Mouse (Mus musculus) E14TG2a.4 (cell line): ENCODE data around the gene Tent5b.
A peak's percentile ranks its signal among the peaks of the same experiment; 100 is the strongest.

Source experiments
- H3K27me3 ChIP-seq: 2 replicates; pipeline ENCODE4 v1.6.1; 2014; ENCODE audit warnings: low read length, control low read depth; ENCODE audit not compliant: insufficient read depth
- H3K36me3 ChIP-seq: 2 replicates; pipeline ENCODE4 v1.6.1; 2014; ENCODE audit warnings: low read length, control low read depth; ENCODE audit not compliant: insufficient read depth
- H3K4me1 ChIP-seq: replicated peaks from 2 replicates; pipeline ENCODE4 v1.6.1; 2014; ENCODE audit warnings: low read depth, low read length, control low read depth
- H3K4me3 ChIP-seq: replicated peaks from 2 replicates; pipeline ENCODE4 v1.5.1; 2014; ENCODE audit warnings: mild to moderate bottlenecking, low read length
- H3K9me3 ChIP-seq: 2 replicates; pipeline ENCODE4 v1.6.1; 2014; ENCODE audit warnings: low read length, control low read depth
- CTCF ChIP-seq: conservative IDR thresholded peaks from 2 replicates; pipeline ENCODE4 v1.5.1; 2014; ENCODE audit warnings: low read length
- NANOG ChIP-seq: IDR thresholded peaks from 2 replicates; pipeline ENCODE4 v1.6.1; 2014; ENCODE audit warnings: borderline replicate concordance, low read length, mixed read lengths
- POU5F1 ChIP-seq: IDR thresholded peaks from 2 replicates; pipeline ENCODE4 v1.6.1; 2014; ENCODE audit warnings: low read length, borderline replicate concordance

Tent5b gene

GRCm38 (mm10) chr4:133481488-133481887 is 1.6 kb downstream of the Tent5b start:
- H3K4me1 ChIP-seq: peaks cover 60% of the 10 kb centered on the region
- H3K27me3 ChIP-seq: peaks cover 49% of the 10 kb centered on the region
- TF ChIP-seq CTCF (no peak), POU5F1 (no peak), NANOG (no peak)
- no peaks in the 10 kb centered on the region for H3K9me3 ChIP-seq
- no peaks in the 10 kb centered on the region for H3K36me3 ChIP-seq
- no peak overlapping the region for H3K4me3 ChIP-seq

- no peak for TF ChIP-seq CTCF
- Histone ChIP-seq H3K4me1 (peaks cover 70% of the 10 kb centered on the region), H3K9me3 (no peaks in the 10 kb centered on the region), H3K4me3 (peak overlapping the region; percentile 35; the same call in 1 of the 2 replicates), H3K36me3 (peaks cover 6% of the 10 kb centered on the region), H3K27me3 (peaks cover 59% of the 10 kb centered on the region)
Measured at GRCm38 (mm10) chr4:133482479-133482878, 2.5 kb downstream of the Tent5b start.

GRCm38 (mm10) chr4:133484266-133485025 is 4.5 kb downstream of the Tent5b start:
- H3K4me1 ChIP-seq: peaks cover 89% of the 10 kb centered on the region
- no peaks in the 10 kb centered on the region for H3K9me3 ChIP-seq
- peak overlapping the region; percentile 57 for H3K4me3 ChIP-seq
- H3K27me3 ChIP-seq: peaks cover 59% of the 10 kb centered on the region
- TF ChIP-seq CTCF: no peak
- no peak for TF ChIP-seq NANOG
- no peak for TF ChIP-seq POU5F1
- peaks cover 10% of the 10 kb centered on the region for H3K36me3 ChIP-seq

DNA sequence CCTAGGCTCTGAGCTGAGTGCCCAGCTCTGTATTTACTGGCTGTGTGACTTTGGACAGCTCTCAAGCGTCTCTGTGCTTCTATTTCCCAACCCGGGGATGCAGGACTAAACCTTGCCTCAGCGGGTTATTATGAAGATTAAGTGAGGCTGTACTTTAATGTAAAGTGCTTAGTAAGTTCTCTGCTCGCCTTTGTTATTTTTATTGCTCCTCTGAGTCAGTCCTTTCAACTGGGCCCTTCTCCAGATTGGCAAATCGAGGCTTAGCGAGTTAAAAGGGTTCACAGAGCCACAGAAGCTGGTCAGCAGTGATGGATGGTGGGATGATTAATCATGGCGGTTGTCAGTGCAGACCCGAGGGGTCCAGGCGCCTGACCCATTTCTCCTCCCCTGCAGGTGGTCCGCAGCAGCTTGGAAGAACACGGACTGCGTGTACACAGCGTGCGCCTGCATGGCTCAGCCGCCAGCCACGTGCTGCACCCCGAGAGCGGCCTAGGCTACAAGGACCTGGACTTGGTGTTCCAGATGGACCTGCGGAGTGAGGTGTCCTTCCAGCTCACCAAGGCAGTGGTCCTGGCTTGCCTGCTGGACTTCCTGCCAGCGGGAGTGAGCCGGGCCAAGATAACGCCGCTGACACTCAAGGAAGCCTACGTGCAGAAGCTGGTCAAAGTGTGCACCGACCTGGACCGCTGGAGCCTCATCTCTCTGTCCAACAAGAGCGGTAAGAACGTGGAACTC is 5.9 kb downstream of the Tent5b start:
- H3K9me3 ChIP-seq: no peaks in the 10 kb centered on the region
- H3K36me3 ChIP-seq: peaks cover 10% of the 10 kb centered on the region
- TF ChIP-seq POU5F1 (no peak), NANOG (peak; percentile 66; the same call in 1 of the 2 replicates), CTCF (no peak)
- H3K27me3 ChIP-seq: peaks cover 55% of the 10 kb centered on the region
- H3K4me3 ChIP-seq: peak overlapping the region; percentile 64
- peaks cover 89% of the 10 kb centered on the region for H3K4me1 ChIP-seq

DNA sequence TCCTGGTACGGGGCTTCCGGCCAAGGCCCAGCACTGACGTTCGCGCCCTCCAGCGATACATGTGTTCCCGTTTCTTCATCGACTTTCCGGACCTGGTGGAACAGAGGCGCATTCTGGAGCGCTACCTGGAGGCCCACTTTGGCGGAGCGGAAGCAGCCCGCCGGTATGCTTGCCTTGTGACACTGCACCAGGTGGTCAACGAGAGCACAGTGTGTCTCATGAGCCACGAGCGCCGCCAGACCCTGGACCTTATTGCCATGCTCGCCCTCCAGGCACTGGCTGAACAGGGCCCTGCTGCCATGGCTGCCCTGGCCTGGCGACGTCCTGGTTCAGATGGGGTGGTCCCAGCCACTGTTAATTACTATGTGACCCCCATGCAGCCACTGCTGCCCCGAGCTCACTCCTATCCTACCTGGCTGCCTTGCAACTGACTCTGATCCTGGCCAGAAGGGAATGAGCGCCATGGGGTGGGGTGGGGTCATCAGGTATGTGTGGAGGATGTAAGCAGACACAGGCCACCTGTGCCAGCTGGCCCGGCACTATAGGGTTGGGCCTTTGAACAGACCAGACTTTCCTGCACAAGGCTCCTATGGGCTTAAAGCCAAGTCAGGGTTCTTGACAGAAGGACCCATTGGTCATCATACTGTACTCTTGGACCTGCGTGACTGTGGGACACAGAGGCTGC is 6.9 kb downstream of the Tent5b start:
- H3K27me3 ChIP-seq: peaks cover 46% of the 10 kb centered on the region
- TF ChIP-seq NANOG (no peak), POU5F1 (no peak), CTCF (no peak)
- H3K9me3 ChIP-seq: no peaks in the 10 kb centered on the region
- H3K36me3 ChIP-seq: peaks cover 10% of the 10 kb centered on the region
- peak overlapping the region; percentile 64 for H3K4me3 ChIP-seq
- peaks cover 89% of the 10 kb centered on the region for H3K4me1 ChIP-seq

GRCm38 (mm10) chr4:133488619-133489392 is 8.9 kb downstream of the Tent5b start:
- TF ChIP-seq POU5F1: no peak
- TF ChIP-seq CTCF: no peak
- TF ChIP-seq NANOG: no peak
- H3K36me3 ChIP-seq: peaks cover 10% of the 10 kb centered on the region
- H3K9me3 ChIP-seq: no peaks in the 10 kb centered on the region
- H3K4me1 ChIP-seq: peaks cover 84% of the 10 kb centered on the region
- no peak overlapping the region for H3K4me3 ChIP-seq
- H3K27me3 ChIP-seq: peaks cover 42% of the 10 kb centered on the region

DNA sequence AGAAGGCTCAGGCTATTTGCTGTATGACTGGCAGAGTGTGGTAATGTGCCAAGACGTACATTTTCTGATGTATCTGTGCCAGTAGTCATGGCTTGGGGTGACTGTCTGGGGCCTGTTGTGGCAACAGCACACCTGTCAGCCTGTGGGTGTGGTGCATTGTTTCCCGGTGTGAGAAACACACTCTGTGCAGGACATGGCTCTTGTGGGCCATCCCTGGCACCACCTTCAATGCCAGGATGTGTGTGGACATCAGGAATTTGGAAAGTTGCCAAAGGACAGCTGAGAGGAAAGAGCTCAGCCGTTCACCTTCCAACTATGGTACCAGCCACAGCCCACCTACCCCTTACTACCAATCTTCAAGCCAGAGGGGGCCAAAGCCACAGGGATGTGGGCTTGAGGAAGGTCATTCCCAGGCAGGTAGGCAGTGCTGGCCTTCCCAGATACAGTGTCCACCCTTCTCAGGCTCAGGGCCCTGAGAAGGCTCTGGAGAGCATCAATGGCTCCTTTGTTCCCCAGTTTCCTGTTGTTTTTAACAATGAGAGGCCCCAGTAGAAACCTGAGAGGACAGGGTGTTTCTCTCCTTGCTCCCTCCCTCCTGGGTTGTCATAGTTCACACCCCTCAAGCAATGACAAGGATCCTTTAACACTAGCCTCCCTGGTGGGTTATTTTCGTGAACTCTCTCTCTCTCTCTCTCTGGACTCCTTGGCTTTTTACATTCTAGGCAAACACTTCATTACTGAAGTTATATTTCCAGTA is 9.7 kb downstream of the Tent5b start:
- H3K4me1 ChIP-seq: peaks cover 83% of the 10 kb centered on the region
- no peak overlapping the region for H3K4me3 ChIP-seq
- peaks cover 10% of the 10 kb centered on the region for H3K36me3 ChIP-seq
- no peak for TF ChIP-seq NANOG
- TF ChIP-seq CTCF: 0 out of 2 replicates have a peak, but pooled peaks have one; percentile 2
- no peaks in the 10 kb centered on the region for H3K9me3 ChIP-seq
- H3K27me3 ChIP-seq: peaks cover 48% of the 10 kb centered on the region
